Mouse (Mus musculus) large intestine, adult 2 months (tissue): ENCODE measurements around the gene Snrpd3. TPM values are rescaled to one million over a fixed set of nuclear protein-coding genes. Genes with fewer than 3 reads are reported as not detected.

Experiments used
- polyA plus RNA-seq: library from polyadenylated mRNA; depleted of rRNA; stranded (reverse); fragments of >200 nt; gene quantifications from 2 replicates; pipeline ENCODE4 v1.2.3, GENCODE M21; 2012; rRNA removed

Gene Snrpd3
- polyA plus RNA-seq, 1 experiment = 44.8 TPM

Other genes starting within 250 kb of the Snrpd3 start
- gene Adora2a, start 200.7 kb upstream of the Snrpd3 start, polyA plus RNA-seq = 2.4 and 3.6 TPM in 2 replicates
- gene Upb1, start 116.4 kb upstream of the Snrpd3 start, polyA plus RNA-seq = 1.1 and 1.3 TPM in 2 replicates
- gene Gucd1, start 421 bp downstream of the Snrpd3 start, polyA plus RNA-seq = 95.7 and 159 TPM in 2 replicates
- gene Lrrc75b, start 42.8 kb downstream of the Snrpd3 start, polyA plus RNA-seq = 1.0 TPM in 2 replicates
- 370 and 634 TPM in 2 replicates for gene Ggt1, start 44.1 kb downstream of the Snrpd3 start, polyA plus RNA-seq
- gene Ggt5, start 71.8 kb downstream of the Snrpd3 start, polyA plus RNA-seq = 16.0 and 26.1 TPM in 2 replicates
- 42.9 and 124 TPM in 2 replicates for gene Susd2, start 126.5 kb downstream of the Snrpd3 start, polyA plus RNA-seq
- gene Cabin1, start 246.8 kb downstream of the Snrpd3 start, polyA plus RNA-seq = 20.3 and 36.0 TPM in 2 replicates